Mouse (Mus musculus) adrenal gland (tissue): ENCODE measurements at regions not wholly inside any gene's neighbourhood (a gene's known extent, or its start where the extent isn't known, plus 50 kb on each side); places are given as distances from the start of the nearest gene placed in this dataset.

Experiments used
- intact Hi-C: fragments of 180-260 bp; cut with DNase I; formaldehyde crosslinking; loops from one replicate; pipeline ENCODE4 v1.15.1; 2025

GRCm38 (mm10) chr3:21507655-21508054 lies 568.8 kb upstream of the Tbl1xr1 start:
- intact Hi-C loops: no loop called here

GRCm38 (mm10) chr3:21512081-21512480 lies 564.4 kb upstream of the Tbl1xr1 start:
- intact Hi-C loops: no loop called here

- intact Hi-C loops: no loop called here
Measured at GRCm38 (mm10) chr3:21524426-21524937, 552.0 kb upstream of the Tbl1xr1 start.

- intact Hi-C loops: no loop called here
Measured at GRCm38 (mm10) chr3:21530862-21531261, 545.6 kb upstream of the Tbl1xr1 start.

- intact Hi-C loops: no loop called here
Measured at GRCm38 (mm10) chr3:21539138-21539537, 537.3 kb upstream of the Tbl1xr1 start.

- intact Hi-C loops: no loop called here
Measured at GRCm38 (mm10) chr3:21544456-21544855, 532.0 kb upstream of the Tbl1xr1 start.

GRCm38 (mm10) chr3:21545156-21545893 lies 531.1 kb upstream of the Tbl1xr1 start:
- intact Hi-C loops: no loop called here

- intact Hi-C loops: no loop called here
Measured at GRCm38 (mm10) chr3:21546411-21546810, 530.0 kb upstream of the Tbl1xr1 start.

- intact Hi-C loops: no loop called here
Measured at GRCm38 (mm10) chr3:21549671-21550070, 526.8 kb upstream of the Tbl1xr1 start.

- intact Hi-C loops: no loop called here
Measured at GRCm38 (mm10) chr3:21553159-21553758, 523.2 kb upstream of the Tbl1xr1 start.

- intact Hi-C loops: no loop called here
Measured at GRCm38 (mm10) chr3:21553859-21554258, 522.6 kb upstream of the Tbl1xr1 start.

- intact Hi-C loops: no loop called here
Measured at GRCm38 (mm10) chr3:21557963-21558441, 518.5 kb upstream of the Tbl1xr1 start.

- intact Hi-C loops: no loop called here
Measured at GRCm38 (mm10) chr3:21562771-21563312, 513.6 kb upstream of the Tbl1xr1 start.

- intact Hi-C loops: no loop called here
Measured at GRCm38 (mm10) chr3:21563454-21563853, 513.0 kb upstream of the Tbl1xr1 start.

GRCm38 (mm10) chr3:21564211-21564781 lies 512.2 kb upstream of the Tbl1xr1 start:
- intact Hi-C loops: no loop called here

GRCm38 (mm10) chr3:21564847-21565485 lies 511.5 kb upstream of the Tbl1xr1 start:
- intact Hi-C loops: no loop called here

GRCm38 (mm10) chr3:21569721-21570120 lies 506.7 kb upstream of the Tbl1xr1 start:
- intact Hi-C loops: no loop called here

- intact Hi-C loops: no loop called here
Measured at GRCm38 (mm10) chr3:21578635-21579034, 497.8 kb upstream of the Tbl1xr1 start.

GRCm38 (mm10) chr3:21582122-21582521 lies 494.3 kb upstream of the Tbl1xr1 start:
- intact Hi-C loops: no loop called here

- intact Hi-C loops: no loop called here
Measured at GRCm38 (mm10) chr3:21585767-21586166, 490.7 kb upstream of the Tbl1xr1 start.

- intact Hi-C loops: no loop called here
Measured at GRCm38 (mm10) chr3:21606846-21607245, 469.6 kb upstream of the Tbl1xr1 start.
